Mouse (Mus musculus): ENCODE results near the gene Slco2b1. TPM values are rescaled to one million over a fixed set of nuclear protein-coding genes. Genes with fewer than 3 reads are reported as not detected.

The Slco2b1 gene
- total RNA-seq (2023), result not detected in 2 replicates

GRCm38 (mm10) chr7:99711166-99711565, at the start of gene Slco2b1:
Slco2b1 (minus strand) TSS chr7:99711340.

GRCm38 (mm10) chr7:99729973-99730372, 18.8 kb upstream of the Slco2b1 start, which contains the start of gene Olfr520:
Olfr520 (plus strand) TSS chr7:99730273.

GRCm38 (mm10) chr7:99626376-99627270, 84.5 kb downstream of the Slco2b1 start, which contains the start of gene Tpbgl:
Tpbgl (minus strand) TSS chr7:99627103.

Other genes with a start within 250 kb of the Slco2b1 start
- 1.4 TPM in 1 of 2 replicates, not detected in the other for gene Klhl35, start 245.3 kb downstream of the Slco2b1 start, total RNA-seq (2023)
- 304 and 344 TPM in 2 replicates for gene Rps3, start 227.6 kb downstream of the Slco2b1 start, total RNA-seq (2023)
- 142 and 180 TPM in 2 replicates for gene Arrb1, start 175.9 kb downstream of the Slco2b1 start, total RNA-seq (2023)
- not detected in 2 replicates for gene Tpbgl, start 84.2 kb downstream of the Slco2b1 start, total RNA-seq (2023)
- not detected in 2 replicates for gene Olfr520, start 18.9 kb upstream of the Slco2b1 start, total RNA-seq (2023)
- gene Olfr521, start 52.2 kb upstream of the Slco2b1 start, total RNA-seq (2023), result not detected in 2 replicates
- 0.61 and 0.63 TPM in 2 replicates for gene Neu3, start 117.1 kb upstream of the Slco2b1 start, total RNA-seq (2023)
- 0.25 TPM in 1 of 2 replicates, not detected in the other for gene Xrra1, start 147.8 kb upstream of the Slco2b1 start, total RNA-seq (2023)
- gene Spcs2, start 152.1 kb upstream of the Slco2b1 start, total RNA-seq (2023), result 80.2 and 81.0 TPM in 2 replicates

All from neutrophil, adult 65 days (primary cell).